Mouse (Mus musculus) kidney, postnatal 25 days (tissue): ENCODE results near the gene Uba5.

Experiments
- DNase-seq, 2 experiments: peaks; one replicate each; pipeline ENCODE4 v3.0.0; 2021; ENCODE audit warnings: mixed read lengths in 2 of 2

Gene Uba5

DNA sequence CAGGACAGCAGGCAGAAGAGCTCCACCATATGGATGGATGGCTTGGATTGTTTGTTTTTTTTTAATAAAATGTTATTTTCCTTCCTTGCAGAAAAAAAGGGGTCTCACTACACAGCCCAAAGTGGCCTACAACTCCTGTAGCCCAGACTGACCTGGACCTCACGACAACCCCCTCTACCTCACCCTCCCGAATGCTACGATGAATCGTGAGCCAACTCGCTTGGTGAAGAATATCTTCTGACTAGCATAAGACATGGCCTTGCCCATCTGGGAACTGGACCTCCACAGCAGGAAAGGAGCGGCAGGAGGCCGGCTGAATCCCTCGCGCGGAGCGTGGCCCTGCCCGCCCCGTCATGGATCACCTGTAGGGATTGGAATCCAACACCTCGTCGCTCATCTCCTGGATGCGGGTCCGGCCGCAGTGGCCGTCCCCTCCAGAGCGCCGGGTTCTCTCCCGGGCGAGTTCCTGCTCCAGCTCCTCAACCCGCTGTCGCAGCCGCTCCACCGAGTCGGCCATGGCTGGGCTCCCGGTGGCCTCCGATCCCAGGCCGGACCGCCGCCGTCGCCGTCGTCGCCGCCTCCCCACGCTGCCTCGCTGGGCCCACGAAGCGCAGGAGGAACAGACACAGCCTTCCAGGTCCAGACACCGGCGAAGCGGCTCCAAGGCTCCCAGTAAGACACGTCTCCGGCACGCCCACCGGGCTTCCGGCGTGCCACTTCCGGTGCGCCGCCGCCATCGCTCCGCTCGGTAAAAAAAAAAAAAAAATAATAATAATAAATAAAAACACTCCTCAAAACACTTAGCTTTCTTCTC lies at the start of gene Uba5:
Gene Uba5, minus strand, starts transcription at position 705 of the 814 bp plus-strand sequence.
- DNase-seq, result peak; percentile 80 to 88

DNA sequence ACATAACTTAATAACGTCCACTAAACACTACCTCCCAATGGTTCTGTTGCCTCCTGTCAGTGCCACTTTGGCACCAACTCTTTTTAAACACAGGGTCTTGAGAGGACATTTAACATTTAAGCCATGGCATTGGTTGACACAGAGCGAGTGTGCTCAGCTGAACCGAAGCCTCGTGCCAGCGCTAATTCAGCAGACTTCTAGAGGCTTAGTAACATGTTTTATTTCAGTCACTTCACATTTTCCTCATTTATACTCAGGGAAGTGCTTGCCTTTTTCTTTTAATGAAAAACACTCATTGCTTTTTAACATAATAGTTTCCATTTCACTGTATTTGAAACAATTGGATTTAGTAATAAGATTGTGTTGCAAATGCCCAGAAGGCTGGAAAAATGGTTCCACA lies 46.2 kb upstream of the Uba5 start:
- no peak for DNase-seq

DNA sequence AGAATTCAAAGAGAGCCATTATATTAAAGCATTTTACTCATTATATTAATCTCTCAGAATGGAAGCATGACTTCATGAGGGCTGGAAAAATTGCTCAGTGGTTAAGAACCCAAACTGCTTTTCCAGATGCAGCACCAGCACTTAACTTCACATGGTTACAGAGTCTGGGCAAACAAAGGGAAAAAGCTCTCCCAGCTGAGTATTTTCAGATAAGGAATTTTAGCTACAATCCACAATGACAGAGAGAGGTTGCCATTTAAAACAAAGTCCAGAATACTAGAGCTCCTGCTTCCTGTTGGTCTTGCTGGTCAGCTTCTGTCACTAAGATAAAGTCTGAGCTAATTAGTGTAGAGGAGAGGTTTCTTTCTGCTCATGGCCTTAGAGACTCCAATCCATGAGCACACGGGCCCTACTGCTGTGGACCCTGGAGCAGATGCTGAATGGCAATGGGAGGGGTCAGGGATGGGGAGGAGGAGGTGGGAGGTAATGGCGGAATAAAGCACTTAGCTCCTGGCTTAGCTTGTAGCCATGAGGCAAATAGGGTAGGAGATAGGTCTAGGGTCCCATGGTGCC lies 45.7 kb upstream of the Uba5 start:
- DNase-seq, result no peak

DNA sequence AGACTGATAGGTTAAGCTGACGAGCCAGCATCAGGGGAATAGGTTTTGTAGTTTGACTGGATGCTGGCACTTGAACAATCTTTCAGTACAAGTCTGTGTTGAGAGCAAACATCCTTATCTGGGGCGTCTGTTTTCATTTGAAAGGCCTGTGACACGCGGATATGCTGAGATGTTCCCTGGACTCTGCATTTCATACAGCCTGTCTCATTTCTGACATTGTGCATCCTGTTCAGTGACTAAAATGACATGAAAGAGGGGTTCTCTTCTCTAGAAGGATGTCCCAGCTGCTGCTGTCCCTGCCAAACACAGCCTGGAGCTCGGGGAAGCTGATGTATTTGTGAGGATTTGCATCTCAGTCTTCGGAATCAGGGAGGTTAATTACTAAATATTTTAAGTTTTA lies 44.5 kb upstream of the Uba5 start:
- DNase-seq, result no peak

DNA sequence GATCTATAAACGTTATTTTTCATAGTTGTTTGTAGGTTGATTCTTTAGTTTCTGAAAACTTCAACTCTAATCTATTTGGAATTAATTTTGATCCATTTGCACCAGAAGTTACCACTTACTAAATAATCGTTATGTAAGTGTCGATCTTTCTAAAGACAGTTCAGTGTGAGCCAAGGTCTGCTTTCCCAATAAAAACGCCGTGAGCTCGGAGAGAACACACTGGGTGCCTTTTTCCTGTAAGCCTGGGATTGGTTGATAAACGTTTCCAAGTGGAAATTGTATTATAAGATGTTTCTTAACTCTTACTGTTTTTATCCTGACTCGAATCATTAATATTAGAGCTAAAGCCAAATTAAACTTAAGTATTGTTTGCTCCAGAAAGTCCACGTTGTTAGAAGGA lies 44.0 kb upstream of the Uba5 start:
- DNase-seq, result no peak

DNA sequence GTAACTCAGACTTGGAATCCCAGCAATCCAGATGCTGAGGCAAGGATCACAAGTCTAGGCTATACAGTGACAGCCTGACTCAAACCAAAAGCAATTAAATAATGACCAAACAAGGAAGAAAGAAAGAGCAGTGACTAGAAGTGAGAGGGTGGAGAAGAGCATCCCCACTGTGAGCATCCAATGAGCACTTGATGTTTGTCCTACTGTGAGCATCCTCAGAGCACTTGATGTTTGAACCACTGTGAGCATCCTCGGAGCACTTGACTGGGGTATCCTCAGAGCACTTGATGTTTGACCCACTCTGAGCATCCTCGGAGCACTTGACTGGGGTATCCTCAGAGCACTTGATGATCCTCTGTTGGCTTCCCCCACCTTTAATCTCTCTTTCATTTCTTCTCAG lies 42.1 kb upstream of the Uba5 start:
- no peak for DNase-seq

DNA sequence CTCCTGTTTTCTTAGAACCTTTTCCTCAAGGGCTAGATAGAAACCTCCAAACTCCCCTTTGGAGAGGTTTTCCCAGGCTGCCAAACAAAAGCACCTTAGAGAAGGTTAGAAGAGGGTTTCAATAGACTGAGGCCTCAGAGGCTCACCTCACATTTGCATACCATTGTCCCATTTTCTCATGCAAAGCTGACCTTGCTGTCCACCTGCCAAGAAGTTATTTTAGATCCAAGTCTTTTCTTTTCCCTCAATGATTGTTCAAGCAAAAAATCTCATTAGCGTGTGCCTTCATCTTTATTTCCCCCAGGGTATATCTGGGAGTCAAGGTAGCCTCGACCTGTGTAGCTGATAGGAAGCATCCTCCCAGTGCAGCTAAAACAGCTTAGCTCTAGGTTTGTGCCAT lies 40.0 kb upstream of the Uba5 start:
- DNase-seq, result no peak

DNA sequence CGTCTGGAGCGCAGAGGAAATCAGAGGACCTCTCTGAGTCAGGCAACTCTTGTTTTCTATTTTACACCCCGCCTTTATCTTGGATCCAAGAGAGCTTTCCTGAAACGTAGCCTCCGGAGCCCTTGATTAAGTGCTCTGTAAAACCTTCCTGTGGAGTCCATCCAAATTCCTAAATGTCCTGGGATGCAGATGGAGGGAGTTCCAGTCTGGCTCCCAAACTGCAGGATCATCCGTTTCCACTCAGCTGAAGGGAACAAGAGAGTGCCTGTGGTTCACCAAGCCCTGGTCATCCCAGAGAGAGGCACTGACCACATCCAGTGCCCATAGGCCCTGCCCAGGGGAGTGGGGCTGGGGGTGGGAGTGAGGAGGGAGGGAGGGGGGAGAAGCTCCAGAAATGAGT lies 39.4 kb upstream of the Uba5 start:
- no peak for DNase-seq

DNA sequence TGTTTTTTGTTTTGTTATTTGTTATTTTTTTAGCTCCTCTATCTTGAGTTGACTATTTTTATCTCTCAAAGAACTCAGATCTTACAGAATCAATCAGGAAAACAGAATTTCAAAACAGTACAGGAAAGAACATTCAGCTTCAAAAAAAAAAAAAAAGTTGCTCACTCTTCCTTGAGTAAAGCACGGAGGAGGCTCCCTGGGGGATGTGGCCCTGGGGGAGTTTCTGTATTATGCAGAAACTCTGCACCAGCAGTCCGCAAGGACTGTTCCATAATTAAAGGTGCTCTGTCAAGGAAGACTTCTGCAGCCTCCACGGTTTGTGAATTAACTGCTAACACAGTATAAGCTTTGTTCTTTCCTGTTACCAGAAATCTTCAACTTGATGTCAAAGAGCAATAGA lies 38.5 kb upstream of the Uba5 start:
- no peak for DNase-seq

DNA sequence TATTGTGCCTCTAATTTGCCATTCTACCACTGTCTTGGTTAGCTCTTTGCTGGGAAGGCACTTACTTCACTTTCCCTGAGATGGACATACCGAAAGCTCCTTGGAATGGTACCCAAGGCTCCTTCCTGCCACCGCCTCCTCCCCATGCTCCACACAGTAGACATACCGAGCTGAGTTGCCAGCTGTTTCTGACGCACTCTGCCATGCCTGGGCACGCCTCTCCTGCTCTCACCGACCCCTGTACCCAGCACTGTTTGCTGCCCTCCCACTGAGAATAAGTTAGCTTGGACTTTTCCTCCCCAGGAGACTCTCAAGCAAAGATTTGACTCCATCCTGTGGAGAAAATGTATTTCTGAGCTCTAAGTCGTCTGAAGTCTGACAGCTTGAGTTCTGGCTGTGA lies 37.9 kb upstream of the Uba5 start:
- DNase-seq, result peak; percentile 31 to 66

DNA sequence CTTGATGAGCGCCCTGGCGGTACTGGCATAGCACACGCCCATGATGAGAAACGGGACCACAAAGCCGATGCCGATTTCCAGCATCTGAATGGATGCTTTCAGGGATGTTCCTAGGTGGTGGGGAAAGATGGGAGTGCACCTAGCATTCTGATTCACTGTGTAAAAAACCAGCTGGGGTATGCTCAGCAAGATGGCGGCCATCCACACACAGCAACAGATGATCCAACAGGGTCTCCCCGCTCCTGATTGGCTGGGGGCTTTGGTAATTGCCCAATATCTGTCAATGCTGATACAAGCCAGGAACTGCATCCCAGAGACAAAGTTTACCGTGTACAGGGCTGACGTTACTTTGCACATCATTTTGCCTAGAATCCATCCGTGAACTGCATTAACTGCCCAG lies 36.1 kb upstream of the Uba5 start:
- no peak for DNase-seq

DNA sequence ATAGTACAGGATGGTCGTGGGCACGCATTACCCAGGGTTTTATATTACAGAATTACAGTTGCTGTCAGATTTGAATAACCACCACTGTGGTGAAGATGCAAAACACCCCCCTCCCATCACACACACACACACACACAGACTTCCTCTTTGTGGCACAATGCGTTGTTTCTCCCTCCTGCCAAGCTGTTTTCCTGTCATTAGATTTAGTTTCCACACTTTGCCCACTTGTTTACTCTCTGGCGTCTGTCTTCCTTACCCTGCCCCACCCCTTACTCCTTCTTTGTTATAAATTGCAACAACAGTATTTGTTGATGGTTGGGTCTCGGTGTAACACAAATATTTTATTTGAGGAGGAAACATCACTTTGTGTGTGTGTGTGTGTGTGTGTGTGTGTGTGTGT lies 35.3 kb upstream of the Uba5 start:
- DNase-seq, result no peak

DNA sequence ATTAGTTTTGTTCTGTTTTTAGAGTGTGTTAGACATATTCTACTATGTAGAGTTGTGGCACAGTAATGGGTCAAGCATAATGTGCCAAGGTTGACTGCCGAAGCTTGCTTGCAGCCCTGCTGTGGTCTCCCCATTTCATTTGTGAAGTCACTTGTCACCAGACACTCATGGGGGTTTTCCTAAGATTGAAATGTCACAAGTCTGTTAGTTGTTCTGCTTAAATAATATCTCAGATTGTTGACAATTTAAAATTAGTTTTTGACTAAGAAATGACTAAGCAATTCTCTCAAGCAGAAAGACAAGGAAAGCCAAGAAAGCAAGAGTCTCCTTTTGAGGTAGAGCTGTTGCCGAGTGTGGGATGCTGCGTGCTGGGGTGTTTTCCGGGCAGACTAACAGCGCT lies 30.0 kb upstream of the Uba5 start:
- no peak for DNase-seq

DNA sequence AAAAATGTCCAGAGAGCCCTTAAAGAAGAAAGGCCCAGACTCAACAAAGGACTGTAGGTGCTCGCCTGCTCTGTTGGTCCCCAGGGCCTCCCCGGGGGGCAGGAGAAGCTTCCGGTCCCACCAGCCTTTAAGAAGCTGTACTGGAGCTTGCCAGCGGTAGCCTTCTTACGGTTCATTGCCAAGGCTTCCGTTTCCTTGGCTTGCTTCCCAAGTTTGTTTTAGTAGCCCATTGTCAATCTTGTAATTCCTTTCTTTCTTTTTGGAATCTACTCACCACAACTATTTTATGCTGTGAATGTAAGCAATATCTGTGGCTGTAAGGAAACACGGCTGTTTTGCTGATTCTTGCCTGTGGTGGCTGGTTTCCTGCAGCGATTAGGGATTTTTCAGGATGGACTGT lies 25.6 kb upstream of the Uba5 start:
- peak; percentile 29 to 54 for DNase-seq

DNA sequence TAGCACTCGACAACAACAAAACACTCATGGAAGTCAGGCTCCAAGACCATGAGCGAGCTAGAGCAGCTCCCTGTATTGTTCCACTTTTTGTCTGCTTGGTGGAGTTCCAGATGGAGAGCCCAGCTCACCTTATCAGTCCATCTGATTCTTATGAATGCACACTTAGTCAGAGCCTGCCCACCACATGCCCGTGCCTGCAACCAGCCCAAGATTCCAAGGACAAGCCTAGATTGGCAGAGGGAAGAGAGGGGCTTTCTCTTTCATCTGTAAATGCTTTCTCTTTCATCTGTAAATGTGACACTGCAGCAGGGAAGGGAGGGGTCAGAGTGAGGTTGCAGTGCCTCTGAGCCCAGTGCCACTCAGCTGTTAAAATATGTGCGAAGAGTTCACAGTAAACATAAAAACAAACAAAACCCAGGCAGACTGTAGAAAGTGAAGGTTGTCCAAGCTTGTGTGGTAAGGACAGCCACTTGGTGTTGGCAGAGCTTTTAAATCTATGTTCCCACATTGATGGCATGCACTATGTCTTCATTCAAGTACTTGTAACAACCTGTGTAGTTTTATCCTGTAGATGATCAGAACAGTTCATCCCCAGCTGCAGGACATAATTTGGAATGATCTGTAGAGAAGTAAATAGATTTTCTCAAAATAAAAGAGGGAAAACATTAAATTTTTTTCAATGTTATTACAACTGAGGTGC lies 22.9 kb upstream of the Uba5 start:
- DNase-seq, result no peak

DNA sequence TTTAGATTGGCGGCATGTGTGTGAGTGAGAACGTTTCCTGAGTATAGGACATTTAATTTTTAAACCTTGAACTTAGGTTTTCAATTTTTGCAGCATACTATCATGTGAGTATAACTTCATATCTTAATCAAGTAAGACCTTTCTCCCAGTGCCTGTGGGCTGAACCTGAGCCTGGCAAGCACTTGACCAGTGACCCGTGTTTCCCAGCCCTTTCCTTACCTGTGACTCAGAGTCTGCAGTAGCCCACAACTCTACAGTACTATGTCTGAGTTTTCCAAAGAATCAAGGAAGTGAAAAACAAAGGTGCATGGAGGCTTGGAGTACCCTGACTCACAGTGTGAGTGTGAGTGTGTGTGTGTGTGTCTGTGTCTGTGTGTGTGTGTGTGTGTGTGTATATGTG lies 17.1 kb upstream of the Uba5 start:
- no peak for DNase-seq

DNA sequence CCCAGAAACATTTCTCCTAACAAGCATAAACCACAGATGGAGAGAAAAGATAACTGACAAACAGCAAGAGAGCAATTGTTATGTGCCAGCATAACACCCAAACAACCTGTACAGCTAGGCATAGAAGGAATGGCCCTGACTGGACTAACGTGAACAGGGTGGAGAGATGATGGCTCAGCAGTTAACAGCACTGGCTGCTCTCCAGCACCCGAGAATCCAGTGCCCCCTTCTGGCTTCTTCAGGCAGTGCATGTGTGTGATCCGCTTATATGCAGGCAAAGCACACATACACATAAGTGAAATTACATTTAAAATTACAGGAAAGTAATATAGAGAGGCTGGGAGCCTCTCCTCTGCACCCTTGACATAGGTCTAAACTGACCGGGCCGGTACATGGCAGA lies 16.4 kb upstream of the Uba5 start:
- peak; percentile 61 to 64 for DNase-seq

DNA sequence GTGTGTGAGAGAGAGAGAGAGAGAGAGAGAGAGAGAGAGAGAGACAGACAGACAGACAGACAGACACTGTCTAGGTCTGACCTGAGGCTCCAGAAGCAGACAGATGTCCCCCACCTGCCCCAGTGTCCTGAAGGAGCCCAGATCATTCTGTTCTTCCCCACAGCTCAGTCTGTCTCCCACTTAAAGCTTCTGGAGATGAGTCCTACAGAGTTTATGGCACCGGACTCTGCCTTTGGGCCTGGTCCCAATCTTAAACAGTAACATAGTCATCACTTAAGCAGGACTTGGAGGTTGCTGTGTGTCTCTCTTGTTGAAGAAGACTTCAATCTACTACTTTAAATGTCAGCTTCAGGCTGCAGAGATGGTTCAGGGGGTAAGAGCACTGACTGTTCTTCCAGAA lies 15.8 kb upstream of the Uba5 start:
- DNase-seq, result no peak

DNA sequence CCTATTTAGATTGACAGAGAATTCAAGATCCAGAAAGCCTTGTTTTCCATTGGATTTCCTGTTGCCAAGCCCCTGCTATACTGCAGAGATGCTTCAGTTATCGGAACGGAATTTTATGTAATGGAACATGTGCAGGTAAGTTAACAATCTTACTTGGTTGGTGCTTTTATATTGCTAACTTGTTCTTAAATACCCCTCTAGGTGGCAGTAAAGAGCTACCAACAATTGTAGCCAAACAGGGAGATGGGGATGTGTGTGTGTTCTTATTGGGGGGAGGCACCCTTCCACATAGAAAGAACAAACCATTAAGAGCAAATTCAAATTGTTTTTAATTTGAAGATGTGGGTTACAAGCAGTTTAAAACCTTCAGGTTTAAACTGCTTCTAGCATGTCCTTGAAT lies 12.9 kb upstream of the Uba5 start:
- DNase-seq, result no peak

DNA sequence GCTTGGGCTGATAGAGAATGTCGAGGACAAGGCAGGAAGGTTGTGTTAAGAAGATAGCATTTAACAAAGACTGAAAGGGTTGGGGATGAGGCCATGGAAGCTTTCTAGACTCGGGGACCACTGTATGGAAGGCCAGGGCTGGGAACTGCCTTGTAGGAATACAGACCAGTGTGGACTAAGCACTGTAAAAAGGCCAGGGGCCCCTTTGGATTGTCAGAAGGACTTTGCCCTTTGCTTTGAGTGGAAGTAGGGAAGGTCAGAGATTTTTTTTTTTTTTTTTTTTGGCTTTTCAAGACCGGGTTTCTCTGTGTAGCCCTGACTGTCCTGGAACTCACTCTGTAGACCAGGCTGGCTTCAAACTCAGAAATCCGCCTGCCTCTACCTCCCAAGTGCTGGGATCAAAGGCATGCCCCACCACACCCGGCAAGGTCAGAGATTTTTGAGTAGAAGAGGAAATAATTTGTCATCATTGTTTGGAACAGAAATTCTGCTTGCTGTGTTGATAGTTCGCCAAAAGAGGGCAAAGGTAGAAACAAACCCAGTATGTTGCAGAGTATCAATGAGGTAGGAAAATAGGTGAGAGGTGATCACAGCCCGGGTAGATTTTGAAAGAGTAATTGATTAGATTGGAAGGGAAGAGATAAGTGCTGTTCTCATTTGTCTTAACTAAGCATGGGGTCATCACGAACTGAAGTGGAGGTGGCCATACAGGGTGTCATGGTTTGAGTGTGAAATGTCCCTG lies 8.1 kb upstream of the Uba5 start:
- DNase-seq, result peak in 1 of 2 experiments; percentile 11

DNA sequence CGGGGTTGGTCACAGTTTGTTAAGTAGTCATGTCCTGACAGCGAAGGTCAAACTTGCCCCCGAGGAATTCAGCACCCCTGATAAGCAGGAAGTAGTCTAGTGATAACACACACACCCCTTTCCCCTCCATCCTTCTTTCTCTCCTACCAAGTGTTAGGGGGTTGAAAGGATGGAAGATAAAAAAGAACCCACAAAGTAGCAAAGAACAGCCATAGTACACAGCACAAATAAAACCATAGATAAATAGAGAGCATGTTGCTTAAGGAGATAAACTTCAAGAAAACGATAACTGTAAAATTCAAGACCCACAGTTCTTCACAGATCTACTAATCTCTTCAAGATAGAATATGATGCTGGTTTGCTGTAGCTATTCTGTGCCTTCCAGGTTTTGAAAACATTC lies 7.3 kb upstream of the Uba5 start:
- DNase-seq, result no peak

DNA sequence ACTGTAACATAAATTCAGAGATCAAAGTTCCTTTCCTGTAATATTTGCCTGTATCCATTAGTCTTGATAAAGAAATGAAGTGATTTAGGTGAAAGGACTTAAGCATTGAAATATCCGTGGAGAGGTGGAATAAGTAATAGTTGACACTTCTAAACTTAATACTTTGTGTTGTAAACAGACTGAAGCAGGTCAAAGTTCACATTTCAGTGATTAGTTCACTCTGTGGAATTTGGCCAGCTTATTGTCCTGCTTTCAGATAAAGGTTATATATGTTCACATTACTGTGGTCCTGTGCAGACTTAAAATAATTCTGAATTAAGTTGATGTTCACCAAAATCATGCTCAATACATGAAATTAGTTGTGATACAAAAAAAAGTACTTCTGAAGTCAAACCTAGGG lies 1.6 kb upstream of the Uba5 start:
- DNase-seq, result no peak

DNA sequence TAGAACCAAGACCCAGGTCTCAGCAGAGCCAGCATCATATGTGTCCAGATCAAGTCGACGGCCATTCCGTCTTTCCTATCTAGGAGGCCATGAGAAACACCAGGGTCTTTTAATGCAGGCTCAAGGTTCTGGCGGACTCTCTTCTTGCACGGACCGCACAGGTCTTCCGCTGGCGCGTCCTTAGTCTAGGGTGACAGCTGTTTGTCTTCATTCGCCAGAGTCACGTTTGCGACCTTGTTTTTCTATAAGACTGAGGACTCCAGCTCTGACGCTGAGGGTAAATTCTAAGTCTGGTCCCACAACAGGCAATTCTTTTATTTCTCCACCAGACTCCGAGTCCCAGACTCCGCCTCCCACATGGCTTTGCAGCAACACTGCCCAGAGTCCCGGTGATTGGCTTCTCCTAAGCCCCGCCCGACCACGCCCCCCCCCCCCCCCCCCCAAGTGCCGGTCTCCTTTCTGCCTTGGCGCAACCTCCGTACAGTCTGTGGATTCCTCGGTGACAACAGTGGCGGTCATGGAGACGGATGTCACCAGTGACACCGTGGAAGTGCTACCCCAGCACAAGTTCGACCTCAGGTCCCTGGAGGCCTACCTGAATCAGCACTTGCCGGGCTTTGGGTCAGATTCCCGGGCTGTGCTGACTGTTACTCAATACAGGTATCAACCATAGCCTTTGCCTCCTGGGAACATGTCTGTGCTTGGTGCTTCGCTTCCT lies 469 bp upstream of the Uba5 start, which contains the start of gene Acad11:
Gene Acad11, plus strand, starts transcription at position 134 of the 718 bp plus-strand sequence.
- peak; percentile 89 to 92 for DNase-seq
